Mouse (Mus musculus): ENCODE measurements around the gene Hras. TPM values are rescaled to one million over a fixed set of nuclear protein-coding genes. Genes with fewer than 3 reads are reported as not detected.

Gene Hras
- polyA plus RNA-seq, 1 experiment: 96.0 TPM

GRCm38 (mm10) chr7:141167901-141168517 lies 25.8 kb downstream of the Hras start:
- WGBS: 12% methylated on average over 7 of the region's 7 CpGs
- TF ChIP-seq CTCF (conservative IDR thresholded peaks at IDR 0.05; ENCODE audit: insufficient read depth, insufficient read length, low read depth, low read length) (no peak), POLR2A (IDR thresholded peaks at IDR 0.05; ENCODE audit: low read depth, low read length) (no peak)
- peak; percentile 30 for DNase-seq
- no peaks in the 10 kb centered on the region for H3K27me3 ChIP-seq (replicated peaks; ENCODE audit: control insufficient read depth, insufficient read depth, low read length)
- peaks cover 10% of the 10 kb centered on the region; the same call in 1 of the 2 replicates for H3K4me1 ChIP-seq (ENCODE audit: control insufficient read depth, insufficient read depth, low read length)
- no peaks in the 10 kb centered on the region; the same call in 1 of the 2 replicates for H3K36me3 ChIP-seq (ENCODE audit: control insufficient read depth, insufficient read depth, low read length)
- peak overlapping the region; percentile 61 for H3K4me3 ChIP-seq (ENCODE audit: insufficient read depth, low read depth, low read length)
- peak overlapping the region; percentile 32; the same call in 1 of the 2 replicates for H3K27ac ChIP-seq (ENCODE audit: insufficient read depth, low read depth, low read length)

- peaks cover 7% of the 10 kb centered on the region; the same call in 1 of the 2 replicates for H3K4me1 ChIP-seq (ENCODE audit: control insufficient read depth, insufficient read depth, low read length)
- H3K27ac ChIP-seq (ENCODE audit: insufficient read depth, low read depth, low read length): no peak overlapping the region
- TF ChIP-seq CTCF (conservative IDR thresholded peaks at IDR 0.05; ENCODE audit: insufficient read depth, insufficient read length, low read depth, low read length) (no peak), POLR2A (IDR thresholded peaks at IDR 0.05; ENCODE audit: low read depth, low read length) (no peak)
- no peaks in the 10 kb centered on the region for H3K27me3 ChIP-seq (replicated peaks; ENCODE audit: control insufficient read depth, insufficient read depth, low read length)
- H3K36me3 ChIP-seq (ENCODE audit: control insufficient read depth, insufficient read depth, low read length): no peaks in the 10 kb centered on the region; the same call in none of the 2 replicates
- no peak overlapping the region for H3K4me3 ChIP-seq (ENCODE audit: insufficient read depth, low read depth, low read length)
- no peak for DNase-seq
- 77% methylated on average over 6 of the region's 6 CpGs for WGBS
Observed at GRCm38 (mm10) chr7:141164850-141165249, 29.0 kb downstream of the Hras start.

DNA sequence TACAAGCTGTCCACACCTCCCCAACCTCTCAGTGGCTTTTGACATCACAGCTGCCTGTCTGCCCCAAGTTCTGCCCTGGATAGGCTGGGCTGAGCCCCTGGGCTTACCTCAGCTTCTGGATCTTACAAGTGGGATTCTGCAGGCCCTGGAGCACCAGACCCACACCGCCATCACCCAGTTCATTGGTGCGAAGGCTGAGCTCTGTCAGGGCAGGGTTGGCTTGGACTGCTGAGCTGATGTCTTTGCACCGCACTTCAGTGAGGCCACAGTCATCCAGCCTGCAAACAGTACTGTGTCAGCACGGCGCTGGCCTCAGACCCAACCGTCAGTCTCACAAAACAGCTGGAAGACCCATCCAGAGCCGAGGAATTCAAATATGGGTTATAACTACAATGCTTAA lies 29.4 kb downstream of the Hras start:
- no peak overlapping the region for H3K4me3 ChIP-seq (ENCODE audit: insufficient read depth, low read depth, low read length)
- no peak overlapping the region for H3K27ac ChIP-seq (ENCODE audit: insufficient read depth, low read depth, low read length)
- TF ChIP-seq CTCF (conservative IDR thresholded peaks at IDR 0.05; ENCODE audit: insufficient read depth, insufficient read length, low read depth, low read length) (no peak), POLR2A (IDR thresholded peaks at IDR 0.05; ENCODE audit: low read depth, low read length) (no peak)
- peaks cover 1% of the 10 kb centered on the region for H3K36me3 ChIP-seq (ENCODE audit: control insufficient read depth, insufficient read depth, low read length)
- peaks cover 7% of the 10 kb centered on the region; the same call in 1 of the 2 replicates for H3K4me1 ChIP-seq (ENCODE audit: control insufficient read depth, insufficient read depth, low read length)
- no peak for DNase-seq
- H3K27me3 ChIP-seq (replicated peaks; ENCODE audit: control insufficient read depth, insufficient read depth, low read length): no peaks in the 10 kb centered on the region
- 95% methylated on average over 7 of the region's 7 CpGs for WGBS

DNA sequence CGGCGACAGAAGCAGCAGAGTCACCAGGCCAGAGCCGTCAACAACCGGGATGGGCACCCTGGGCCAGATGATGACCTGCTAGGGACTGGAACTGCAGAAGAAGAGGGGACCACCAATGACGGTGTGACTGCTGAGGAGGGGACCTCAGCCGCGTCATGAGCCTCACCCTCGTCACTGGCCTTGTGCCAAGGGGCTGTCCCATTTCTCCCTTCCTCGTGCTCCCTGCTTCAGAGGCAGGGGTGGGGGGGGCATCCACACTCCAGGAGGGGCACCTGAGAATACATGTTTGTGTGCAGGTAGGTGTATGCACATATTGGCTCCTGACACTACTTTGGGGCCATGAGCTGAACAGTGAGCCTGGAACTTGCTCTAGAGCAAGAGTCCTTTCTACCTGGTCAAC lies 38.4 kb downstream of the Hras start:
- H3K4me1 ChIP-seq (ENCODE audit: control insufficient read depth, insufficient read depth, low read length): no peaks in the 10 kb centered on the region
- H3K27ac ChIP-seq (ENCODE audit: insufficient read depth, low read depth, low read length): no peak overlapping the region
- DNase-seq: no peak
- H3K4me3 ChIP-seq (ENCODE audit: insufficient read depth, low read depth, low read length): no peak overlapping the region
- 0 out of 2 replicates have a peak, but pooled peaks cover 1% of the 10 kb centered on the region for H3K36me3 ChIP-seq (ENCODE audit: control insufficient read depth, insufficient read depth, low read length)
- H3K27me3 ChIP-seq (replicated peaks; ENCODE audit: control insufficient read depth, insufficient read depth, low read length): no peaks in the 10 kb centered on the region
- WGBS: 75% methylated on average over 9 of the region's 9 CpGs
- TF ChIP-seq CTCF (conservative IDR thresholded peaks at IDR 0.05; ENCODE audit: insufficient read depth, insufficient read length, low read depth, low read length) (no peak), POLR2A (IDR thresholded peaks at IDR 0.05; ENCODE audit: low read depth, low read length) (no peak)

- TF ChIP-seq CTCF (conservative IDR thresholded peaks at IDR 0.05; ENCODE audit: insufficient read depth, insufficient read length, low read depth, low read length) (no peak), POLR2A (IDR thresholded peaks at IDR 0.05; ENCODE audit: low read depth, low read length) (no peak)
- Histone ChIP-seq H3K36me3 (ENCODE audit: control insufficient read depth, insufficient read depth, low read length) (no peaks in the 10 kb centered on the region), H3K27ac (ENCODE audit: insufficient read depth, low read depth, low read length) (no peak overlapping the region), H3K4me3 (ENCODE audit: insufficient read depth, low read depth, low read length) (no peak overlapping the region), H3K27me3 (replicated peaks; ENCODE audit: control insufficient read depth, insufficient read depth, low read length) (no peaks in the 10 kb centered on the region), H3K4me1 (ENCODE audit: control insufficient read depth, insufficient read depth, low read length) (no peaks in the 10 kb centered on the region)
- DNase-seq: no peak
- WGBS: 80% methylated on average over 4 of the region's 4 CpGs
Observed at GRCm38 (mm10) chr7:141148639-141149038, 45.2 kb downstream of the Hras start.

GRCm38 (mm10) chr7:141147044-141147443 lies 46.8 kb downstream of the Hras start:
- WGBS: 78% methylated on average over 6 of the region's 6 CpGs
- H3K27ac ChIP-seq (ENCODE audit: insufficient read depth, low read depth, low read length): no peak overlapping the region
- no peak for DNase-seq
- no peaks in the 10 kb centered on the region for H3K4me1 ChIP-seq (ENCODE audit: control insufficient read depth, insufficient read depth, low read length)
- TF ChIP-seq CTCF (conservative IDR thresholded peaks at IDR 0.05; ENCODE audit: insufficient read depth, insufficient read length, low read depth, low read length) (no peak), POLR2A (IDR thresholded peaks at IDR 0.05; ENCODE audit: low read depth, low read length) (no peak)
- no peak overlapping the region for H3K4me3 ChIP-seq (ENCODE audit: insufficient read depth, low read depth, low read length)
- H3K27me3 ChIP-seq (replicated peaks; ENCODE audit: control insufficient read depth, insufficient read depth, low read length): no peaks in the 10 kb centered on the region
- no peaks in the 10 kb centered on the region for H3K36me3 ChIP-seq (ENCODE audit: control insufficient read depth, insufficient read depth, low read length)

GRCm38 (mm10) chr7:141146043-141146595 lies 47.7 kb downstream of the Hras start:
- H3K27ac ChIP-seq (ENCODE audit: insufficient read depth, low read depth, low read length): no peak overlapping the region
- 95% methylated on average over 12 of the region's 12 CpGs for WGBS
- H3K4me1 ChIP-seq (ENCODE audit: control insufficient read depth, insufficient read depth, low read length): no peaks in the 10 kb centered on the region
- H3K36me3 ChIP-seq (ENCODE audit: control insufficient read depth, insufficient read depth, low read length): no peaks in the 10 kb centered on the region
- no peak overlapping the region for H3K4me3 ChIP-seq (ENCODE audit: insufficient read depth, low read depth, low read length)
- DNase-seq: no peak
- TF ChIP-seq POLR2A (IDR thresholded peaks at IDR 0.05; ENCODE audit: low read depth, low read length): no peak
- TF ChIP-seq CTCF (conservative IDR thresholded peaks at IDR 0.05; ENCODE audit: insufficient read depth, insufficient read length, low read depth, low read length): no peak
- H3K27me3 ChIP-seq (replicated peaks; ENCODE audit: control insufficient read depth, insufficient read depth, low read length): no peaks in the 10 kb centered on the region
